In the genomic region with DNA sequence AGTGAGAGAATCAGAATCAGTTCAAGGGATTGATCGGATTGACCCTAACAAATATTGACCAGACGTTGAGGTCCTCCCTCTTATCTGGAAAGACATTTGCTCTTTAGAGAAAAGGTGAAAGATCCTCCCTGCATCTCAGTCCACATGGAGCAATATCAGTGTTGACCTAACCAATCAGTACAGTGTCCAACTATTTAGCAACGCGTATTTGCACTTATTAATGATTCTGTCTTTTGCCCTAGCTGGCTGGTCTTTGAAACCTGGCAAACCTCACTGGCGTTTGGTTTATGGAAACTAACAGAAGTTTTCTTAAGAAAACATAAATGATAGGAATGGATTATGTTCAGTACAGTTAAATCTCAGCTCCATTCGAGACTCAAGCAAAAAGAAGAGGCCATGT, we compare ENCODE assay signal across 17 mouse cellular contexts. TPM values are rescaled to one million over a fixed set of nuclear protein-coding genes. Genes with fewer than 3 reads are reported as not detected.
"Had no signal": no experiment of that assay in that cellular context is flagged by ENCODE, and none has a peak within 500 bp of the region (broad histone marks: within the 10 kb centered on the region; RNA-seq: fewer than 3 reads in every experiment).

No protein-coding gene starts in this region.

- H3K4me2 ChIP-seq: limb, embryonic 12.5 days; midbrain, embryonic 13.5 days; neural tube, embryonic 15.5 days had no signal

- H3K4me1 ChIP-seq: limb, embryonic 12.5 days; midbrain, embryonic 13.5 days; neural tube, embryonic 15.5 days had no signal

- H3K4me3 ChIP-seq: layer of hippocampus, adult 2 months; limb, embryonic 12.5 days; midbrain, embryonic 13.5 days; myocyte; neural tube, embryonic 15.5 days had no signal

- H3K27ac ChIP-seq: layer of hippocampus, adult 2 months; limb, embryonic 12.5 days; midbrain, embryonic 13.5 days; neural tube, embryonic 15.5 days; stomach, postnatal 0 days had no signal

- H3K27me3 ChIP-seq: limb, embryonic 12.5 days; midbrain, embryonic 13.5 days; neural tube, embryonic 15.5 days had no signal

- H3K9ac ChIP-seq: limb, embryonic 12.5 days; midbrain, embryonic 13.5 days; neural tube, embryonic 15.5 days had no signal

- ATAC-seq: inflammation-experienced regulatory T-cells, adult 6 months; intestine, postnatal 0 days; lung, postnatal 0 days; midbrain, embryonic 13.5 days had no signal

- H3K36me3 ChIP-seq: limb, embryonic 12.5 days; midbrain, embryonic 13.5 days; neural tube, embryonic 15.5 days had no signal

- H3K9me3 ChIP-seq: limb, embryonic 12.5 days; midbrain, embryonic 13.5 days; neural tube, embryonic 15.5 days had no signal

- DNase-seq: kidney, postnatal 4 days; lung, adult 18-20 months; thymus, postnatal 14 days had no signal

RNA-seq across cellular contexts. Expression of a gene that starts 4.6 kb away (rescaled TPM):
- total RNA-seq: layer of hippocampus, adult 2 months; layer of hippocampus, postnatal 10 days; left cerebral cortex, postnatal 36 days; megakaryocyte progenitor cell, adult 5-6 weeks had no signal
- polyA plus RNA-seq: inflammation-experienced regulatory T-cells, adult 6 months; kidney, embryonic 14.5 days; limb, embryonic 12.5 days; midbrain, embryonic 13.5 days; myocyte; neural tube, embryonic 11.5 days; neural tube, embryonic 15.5 days had no signal

RNA-seq across cellular contexts. Expression of a gene that starts 36.4 kb away (rescaled TPM):
- total RNA-seq: layer of hippocampus, postnatal 10 days; left cerebral cortex, postnatal 36 days had no signal
- polyA plus RNA-seq: inflammation-experienced regulatory T-cells, adult 6 months; myocyte had no signal

RNA-seq across cellular contexts. Expression of a gene that starts 45.5 kb away (rescaled TPM):
- total RNA-seq: layer of hippocampus, adult 2 months; layer of hippocampus, postnatal 10 days; left cerebral cortex, postnatal 36 days; megakaryocyte progenitor cell, adult 5-6 weeks had no signal
- polyA plus RNA-seq: inflammation-experienced regulatory T-cells, adult 6 months; kidney, embryonic 14.5 days; limb, embryonic 12.5 days; midbrain, embryonic 13.5 days; myocyte; neural tube, embryonic 11.5 days; neural tube, embryonic 15.5 days had no signal
